ENCODE assay signal across 22 mouse cellular contexts in the genomic region with DNA sequence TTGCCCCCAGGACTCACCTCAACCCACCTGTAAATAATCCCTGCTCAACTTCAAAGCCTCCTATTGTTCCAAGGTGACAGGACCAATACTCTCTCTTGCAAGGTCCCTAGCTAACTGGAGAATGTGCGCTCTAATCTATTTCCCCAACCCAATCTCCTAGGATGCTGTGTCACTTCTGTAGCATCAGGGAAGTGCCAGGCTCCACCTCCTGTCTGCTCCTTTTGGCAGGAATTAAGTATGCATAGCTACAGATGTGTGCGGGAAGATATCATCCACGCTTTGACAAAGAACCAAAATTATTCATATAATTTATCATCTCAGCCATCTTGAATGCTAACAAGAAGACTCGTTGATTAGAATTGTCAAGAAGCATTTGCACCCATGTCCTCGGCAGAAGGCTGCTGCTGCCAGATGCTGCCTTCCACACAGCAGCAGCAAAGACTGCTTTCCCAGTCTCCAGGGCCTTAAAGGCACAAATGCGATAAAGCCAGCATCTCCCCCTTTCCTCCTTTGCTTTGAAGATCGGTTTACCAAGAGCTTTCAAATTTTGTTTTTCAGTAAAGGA.
"Had no signal": no experiment of that assay in that cellular context is flagged by ENCODE, and none has a peak within 500 bp of the region (broad histone marks: within the 10 kb centered on the region; RNA-seq: fewer than 3 reads in every experiment).

No protein-coding gene starts in this region.

- H3K36me3 ChIP-seq: kidney, embryonic 15.5 days; limb, embryonic 12.5 days; limb, embryonic 15.5 days; midbrain, embryonic 15.5 days; neural tube, embryonic 13.5 days had no signal

- H3K27ac ChIP-seq: kidney, embryonic 15.5 days; left cerebral cortex, adult 2 months; limb, embryonic 12.5 days; limb, embryonic 15.5 days; liver, embryonic 14.5 days; macrophage; midbrain, embryonic 15.5 days; neural tube, embryonic 13.5 days; stomach, postnatal 0 days had no signal

- H3K4me2 ChIP-seq: kidney, embryonic 15.5 days; limb, embryonic 12.5 days; limb, embryonic 15.5 days; liver, embryonic 11.5 days; lung, embryonic 14.5 days; midbrain, embryonic 15.5 days; neural tube, embryonic 13.5 days had no signal

- H3K4me1 ChIP-seq: kidney, embryonic 15.5 days; limb, embryonic 12.5 days; limb, embryonic 15.5 days; midbrain, embryonic 15.5 days; neural tube, embryonic 13.5 days had no signal

- H3K4me3 ChIP-seq: kidney, embryonic 15.5 days; left cerebral cortex, adult 2 months; limb, embryonic 12.5 days; limb, embryonic 15.5 days; midbrain, embryonic 15.5 days; myocyte; neural tube, embryonic 13.5 days had no signal

- DNase-seq: kidney, adult 8-10 months; kidney, postnatal 10 days; kidney, postnatal 36 days; layer of hippocampus, postnatal 36 days; liver, postnatal 0 days; lung, embryonic 14.5 days; retina, postnatal 1 day; thymus, adult 2 months; thymus, postnatal 14 days; thymus, postnatal 4 days had no signal

- H3K9ac ChIP-seq: kidney, embryonic 15.5 days; limb, embryonic 12.5 days; limb, embryonic 15.5 days; liver, embryonic 14.5 days; liver, postnatal 0 days; lung, embryonic 14.5 days; midbrain, embryonic 15.5 days; neural tube, embryonic 13.5 days had no signal

- H3K9me3 ChIP-seq: kidney, embryonic 15.5 days; limb, embryonic 12.5 days; limb, embryonic 15.5 days; midbrain, embryonic 15.5 days; neural tube, embryonic 13.5 days had no signal

- H3K27me3 ChIP-seq: kidney, embryonic 15.5 days; limb, embryonic 12.5 days; limb, embryonic 15.5 days; midbrain, embryonic 15.5 days; neural tube, embryonic 13.5 days had no signal

- ATAC-seq: liver, postnatal 0 days; lung, postnatal 0 days; midbrain, embryonic 15.5 days had no signal
